Mouse (Mus musculus) heart, adult 2 months (tissue): ENCODE results near the gene Ttc8. TPM values are rescaled to one million over a fixed set of nuclear protein-coding genes. Genes with fewer than 3 reads are reported as not detected.

Source experiments
- DNase-seq, 2 experiments: peaks; one replicate each; pipeline ENCODE4 v3.0.0; 2021
- H3K27ac ChIP-seq: fragments of 200-600 bp; 2 replicates; pipeline ENCODE4 v1.8.1; 2022
- H3K27me3 ChIP-seq: fragments of 200-500 bp; 2 replicates; pipeline ENCODE4 v1.6.1; 2012; ENCODE audit warnings: mild to moderate bottlenecking, low read length, inconsistent platforms, mixed read lengths; ENCODE audit not compliant: control insufficient read depth, insufficient read depth
- H3K36me3 ChIP-seq: fragments of 200-500 bp; 2 replicates; pipeline ENCODE4 v1.6.1; 2012; ENCODE audit warnings: low read length, inconsistent platforms; ENCODE audit not compliant: control insufficient read depth, insufficient read depth
- H3K4me1 ChIP-seq: fragments of 200-500 bp; 2 replicates; pipeline ENCODE4 v1.6.1; 2011; ENCODE audit warnings: low read length; ENCODE audit not compliant: control insufficient read depth, insufficient read depth
- H3K4me3 ChIP-seq: fragments of 200-600 bp; 2 replicates; pipeline ENCODE4 v1.8.1; 2022
- H3K79me2 ChIP-seq: fragments of 200-500 bp; replicated peaks from 2 replicates; pipeline ENCODE4 v1.6.1; 2012; ENCODE audit warnings: mild to moderate bottlenecking, inconsistent platforms, low read length, moderate library complexity, mixed read lengths; ENCODE audit not compliant: control insufficient read depth, insufficient read depth
- H3K9ac ChIP-seq: fragments of 200-500 bp; 2 replicates; pipeline ENCODE4 v1.6.1; 2012; ENCODE audit warnings: low read depth, mild to moderate bottlenecking, control low read depth, inconsistent platforms, low read length, mixed read lengths
- CTCF ChIP-seq: fragments of 200-600 bp; IDR thresholded peaks from 2 replicates; pipeline ENCODE4 v1.8.1; 2022; ENCODE audit warnings: antibody characterized with exemption, mild to moderate bottlenecking, moderate library complexity
- EP300 ChIP-seq: fragments of 200-500 bp; IDR thresholded peaks from 2 replicates; pipeline ENCODE4 v1.6.1; 2011; ENCODE audit warnings: low read depth, low read length, control low read depth; ENCODE audit not compliant: insufficient read depth
- POLR2A ChIP-seq: fragments of 200-500 bp; IDR thresholded peaks from 2 replicates; pipeline ENCODE4 v1.6.1; 2011; ENCODE audit warnings: mild to moderate bottlenecking, low read depth, low read length, control low read depth; ENCODE audit not compliant: insufficient read depth
- whole genome bisulfite sequencing: fragments of 180-500 bp; shearing (Covaris S2); methylation state at CpG from one replicate; pipeline ENCODE4 v1.1.7; 2018; 5-methylcytosine and 5-hydroxymethylcytosine counted together
- intact Hi-C: fragments of 180-260 bp; cut with DNase I; formaldehyde crosslinking; loops from one replicate; pipeline ENCODE4 v1.15.1; 2025
- long read RNA-seq: library from polyadenylated mRNA; stranded (forward); transcript quantifications from one replicate; pipeline ENCODE4 v2.0.0, GENCODE M21; 2021
- polyA plus RNA-seq: library from polyadenylated mRNA; depleted of rRNA; stranded (reverse); fragments of >200 nt; gene quantifications from 2 replicates; pipeline ENCODE4 v1.2.3, GENCODE M21; 2012; rRNA removed
- total RNA-seq, 2 experiments: library from RNA; stranded (reverse); gene quantifications; 2 replicates each; pipeline ENCODE4 v1.2.3; 2021

The Ttc8 gene
- total RNA-seq: 1 to 10 TPM; 5.6 to 5.9 TPM
- 4.5 and 7.5 TPM in 2 replicates for polyA plus RNA-seq
- long read RNA-seq, transcript Ttc8-202 (14 exons, 2,272 nt): major isoform, 5 of 5 reads
- long read RNA-seq, partial matches to known transcripts: 0 of 5 reads
- long read RNA-seq, other reads (novel, unspliced or antisense): 0 of 5 reads

GRCm38 (mm10) chr12:98920194-98920991, at the start of gene Ttc8:
Ttc8 (plus strand) TSS chr12:98920574.
- intact Hi-C loops: loop anchor here (5.0 kb wide), 1 partner anchor 183 kb away; the partner anchor contains the start of gene Ptpn21
- under 1% methylated on average over 35 of the region's 35 CpGs for WGBS
- no peaks in the 10 kb centered on the region for H3K27me3 ChIP-seq
- peak within 1 kb of the TSS; percentile 67 for H3K4me3 ChIP-seq
- TF ChIP-seq CTCF (no peak), POLR2A (peak; percentile 58), EP300 (0 out of 2 replicates have a peak, but pooled peaks have one; percentile 52)
- H3K9ac ChIP-seq: peak within 1 kb of the TSS; percentile 85
- no peaks in the 10 kb centered on the region for H3K36me3 ChIP-seq
- no peaks in the 10 kb centered on the region for H3K4me1 ChIP-seq
- peak within 1 kb of the TSS; percentile 47 for H3K27ac ChIP-seq
- H3K79me2 ChIP-seq: no peaks in the 10 kb centered on the region
- DNase-seq: peak; percentile 87 to 89

GRCm38 (mm10) chr12:98872836-98873235, 47.5 kb upstream of the Ttc8 start:
- Histone ChIP-seq H3K79me2 (no peaks in the 10 kb centered on the region), H3K27me3 (no peaks in the 10 kb centered on the region), H3K4me3 (no peak overlapping the region), H3K36me3 (no peaks in the 10 kb centered on the region), H3K4me1 (no peaks in the 10 kb centered on the region), H3K9ac (no peak overlapping the region), H3K27ac (no peak overlapping the region)
- intact Hi-C loops: no loop called here
- 94% methylated on average over 10 of the region's 10 CpGs for WGBS
- TF ChIP-seq POLR2A: no peak
- TF ChIP-seq EP300: no peak
- no peak for TF ChIP-seq CTCF
- no peak for DNase-seq

- 61% methylated on average over 2 of the region's 2 CpGs for WGBS
- intact Hi-C loops: no loop called here
- DNase-seq: no peak
Measured at GRCm38 (mm10) chr12:98875216-98875615, 45.2 kb upstream of the Ttc8 start.

GRCm38 (mm10) chr12:98878693-98879092, 41.7 kb upstream of the Ttc8 start:
- Histone ChIP-seq H3K4me1 (no peaks in the 10 kb centered on the region), H3K9ac (no peak overlapping the region), H3K27ac (no peak overlapping the region), H3K36me3 (no peaks in the 10 kb centered on the region), H3K4me3 (no peak overlapping the region), H3K27me3 (no peaks in the 10 kb centered on the region), H3K79me2 (no peaks in the 10 kb centered on the region)
- WGBS: 83% methylated on average over 1 of the region's 1 CpGs
- intact Hi-C loops: no loop called here
- no peak for DNase-seq
- TF ChIP-seq EP300 (no peak), POLR2A (no peak), CTCF (no peak)

More at GRCm38 (mm10) chr12:98875216-98875615, 45.2 kb upstream of the Ttc8 start:
- no peaks in the 10 kb centered on the region for H3K27me3 ChIP-seq
- H3K36me3 ChIP-seq: no peaks in the 10 kb centered on the region
- TF ChIP-seq CTCF (no peak), POLR2A (no peak), EP300 (no peak)
- no peak overlapping the region for H3K4me3 ChIP-seq
- no peaks in the 10 kb centered on the region for H3K79me2 ChIP-seq
- no peak overlapping the region for H3K9ac ChIP-seq
- H3K4me1 ChIP-seq: no peaks in the 10 kb centered on the region
- H3K27ac ChIP-seq: no peak overlapping the region

GRCm38 (mm10) chr12:98881796-98882195, 38.6 kb upstream of the Ttc8 start:
- Histone ChIP-seq H3K9ac (no peak overlapping the region), H3K27ac (no peak overlapping the region), H3K79me2 (no peaks in the 10 kb centered on the region), H3K4me1 (no peaks in the 10 kb centered on the region), H3K27me3 (no peaks in the 10 kb centered on the region), H3K4me3 (no peak overlapping the region), H3K36me3 (no peaks in the 10 kb centered on the region)
- intact Hi-C loops: no loop called here
- WGBS: 13% methylated on average over 5 of the region's 5 CpGs
- no peak for DNase-seq
- TF ChIP-seq POLR2A: no peak
- no peak for TF ChIP-seq CTCF
- TF ChIP-seq EP300: no peak

- 4% methylated on average over 1 of the region's 1 CpGs for WGBS
- H3K36me3 ChIP-seq: no peaks in the 10 kb centered on the region
- TF ChIP-seq POLR2A (no peak), CTCF (peak; percentile 73)
- H3K9ac ChIP-seq: no peak overlapping the region
- H3K27me3 ChIP-seq: no peaks in the 10 kb centered on the region
- no peak for DNase-seq
- H3K4me3 ChIP-seq: no peak overlapping the region
- no peak overlapping the region for H3K27ac ChIP-seq
- intact Hi-C loops: loop anchor here (1.0 kb wide), 1 partner anchor 210 kb away; no protein-coding TSS in a partner anchor
- H3K4me1 ChIP-seq: no peaks in the 10 kb centered on the region
- no peaks in the 10 kb centered on the region for H3K79me2 ChIP-seq
Measured at GRCm38 (mm10) chr12:98884515-98884914, 35.9 kb upstream of the Ttc8 start.
